Mouse (Mus musculus) natural killer cell, adult 2 months (primary cell): ENCODE measurements around the gene 4933406M09Rik.

Experiments
- DNase-seq, 2 experiments: peaks; one replicate each; pipeline ENCODE4 v3.0.0; 2022; ENCODE audit warnings: low spot score in 2 of 2

The 4933406M09Rik gene

GRCm38 (mm10) chr1:134385666-134386065, at the start of gene 4933406M09Rik:
Gene 4933406M09Rik (plus strand): TSS chr1:134385940.
- DNase-seq = no peak

GRCm38 (mm10) chr1:134336958-134337710, 48.6 kb upstream of the 4933406M09Rik start:
- DNase-seq = no peak

GRCm38 (mm10) chr1:134339162-134339561, 46.6 kb upstream of the 4933406M09Rik start:
- no peak for DNase-seq

GRCm38 (mm10) chr1:134339757-134340619, 45.8 kb upstream of the 4933406M09Rik start:
- DNase-seq = no peak

- DNase-seq = no peak
These were observed 44.0 kb upstream of the 4933406M09Rik start for GRCm38 (mm10) chr1:134341641-134342277.

GRCm38 (mm10) chr1:134342278-134342664, 43.5 kb upstream of the 4933406M09Rik start:
- no peak for DNase-seq

- DNase-seq = no peak
These were observed 42.9 kb upstream of the 4933406M09Rik start for GRCm38 (mm10) chr1:134342781-134343310.

- DNase-seq = no peak
These were observed 42.2 kb upstream of the 4933406M09Rik start for GRCm38 (mm10) chr1:134343567-134343966.

- DNase-seq = peak; percentile 76 to 84
These were observed 41.5 kb upstream of the 4933406M09Rik start for GRCm38 (mm10) chr1:134344005-134344950.

GRCm38 (mm10) chr1:134345075-134345474, 40.7 kb upstream of the 4933406M09Rik start:
- no peak for DNase-seq

- no peak for DNase-seq
These were observed 37.9 kb upstream of the 4933406M09Rik start for GRCm38 (mm10) chr1:134347791-134348190.

GRCm38 (mm10) chr1:134353326-134353725, 32.4 kb upstream of the 4933406M09Rik start:
- no peak for DNase-seq

GRCm38 (mm10) chr1:134357461-134357860, 28.3 kb upstream of the 4933406M09Rik start:
- DNase-seq = no peak

GRCm38 (mm10) chr1:134360656-134361055, 25.1 kb upstream of the 4933406M09Rik start:
- DNase-seq = no peak

- DNase-seq = no peak
These were observed 24.4 kb upstream of the 4933406M09Rik start for GRCm38 (mm10) chr1:134361195-134361856.

GRCm38 (mm10) chr1:134361857-134362212, 23.9 kb upstream of the 4933406M09Rik start, which contains the start of gene Tmem183a:
Gene Tmem183a (minus strand): TSS chr1:134361979.
- peak; percentile 93 to 95 for DNase-seq

GRCm38 (mm10) chr1:134363194-134363593, 22.5 kb upstream of the 4933406M09Rik start:
- DNase-seq = no peak

- no peak for DNase-seq
These were observed 20.2 kb upstream of the 4933406M09Rik start for GRCm38 (mm10) chr1:134365491-134365890.

- peak; percentile 22 to 48 for DNase-seq
These were observed 16.9 kb upstream of the 4933406M09Rik start for GRCm38 (mm10) chr1:134368777-134369337.

- DNase-seq = no peak
These were observed 11.6 kb upstream of the 4933406M09Rik start for GRCm38 (mm10) chr1:134374124-134374523.
